Mouse (Mus musculus) layer of hippocampus, postnatal 14 days (tissue): ENCODE measurements around the gene AL731706.2. TPM values are rescaled to one million over a fixed set of nuclear protein-coding genes. Genes with fewer than 3 reads are reported as not detected.
"Not testable (repeated sequence)": the region's sequence is repeated elsewhere in the genome, so short reads cannot be mapped to it uniquely, and the experiment has no call there.

Source experiments
- DNase-seq, 2 experiments: peaks; one replicate each; pipeline ENCODE4 v3.0.0; 2021 to 2022; ENCODE audit warnings: low spot score in 2 of 2, mixed read lengths in 1 of 2
- long read RNA-seq, 2 experiments: library from polyadenylated mRNA; stranded (forward); transcript quantifications; one replicate each; pipeline ENCODE4 v2.0.0; 2021
- total RNA-seq, 2 experiments: library from RNA; stranded (reverse); gene quantifications; 2 replicates each; pipeline ENCODE4 v1.2.3; 2021

Gene AL731706.2
- 10 to 100 TPM; 13.6 to 16.9 TPM for total RNA-seq
- long read RNA-seq, experiment 1 = 0 reads
- long read RNA-seq, experiment 2 = 0 reads

- no peak for DNase-seq
Measured at GRCm38 (mm10) chr2:136885579-136885978, at the start of gene AL731706.2. AL731706.2 (minus strand) TSS chr2:136885679.

GRCm38 (mm10) chr2:136921003-136921408, 35.5 kb upstream of the AL731706.2 start:
- DNase-seq = no peak

- DNase-seq = no peak
Measured at GRCm38 (mm10) chr2:136920257-136920993, 34.9 kb upstream of the AL731706.2 start.

- DNase-seq = no peak
Measured at GRCm38 (mm10) chr2:136919433-136919832, 34.0 kb upstream of the AL731706.2 start.

- no peak for DNase-seq
Measured at GRCm38 (mm10) chr2:136914334-136914902, 28.9 kb upstream of the AL731706.2 start.

GRCm38 (mm10) chr2:136913021-136913420, 27.5 kb upstream of the AL731706.2 start:
- DNase-seq = no peak

GRCm38 (mm10) chr2:136911958-136912411, 26.5 kb upstream of the AL731706.2 start:
- DNase-seq = no peak

GRCm38 (mm10) chr2:136909298-136909697, 23.8 kb upstream of the AL731706.2 start:
- DNase-seq = no peak

- DNase-seq = no peak
Measured at GRCm38 (mm10) chr2:136908596-136908995, 23.1 kb upstream of the AL731706.2 start.

GRCm38 (mm10) chr2:136896131-136896530, 10.7 kb upstream of the AL731706.2 start:
- DNase-seq = no peak

GRCm38 (mm10) chr2:136894494-136894893, 9.0 kb upstream of the AL731706.2 start:
- no peak for DNase-seq

GRCm38 (mm10) chr2:136891951-136892371, 6.5 kb upstream of the AL731706.2 start:
- peak; percentile 96 to 99 for DNase-seq

GRCm38 (mm10) chr2:136891068-136891950, 5.8 kb upstream of the AL731706.2 start, which contains the start of the genes Slx4ip, AL731706.1 and Mkks:
Slx4ip (plus strand) TSS chr2:136891218.
AL731706.1 (minus strand) TSS chr2:136891389.
Mkks (minus strand) TSS chr2:136891389.
- DNase-seq = peak; percentile 99 to 100

GRCm38 (mm10) chr2:136890716-136891067, 5.2 kb upstream of the AL731706.2 start:
- not testable (repeated sequence) for DNase-seq

GRCm38 (mm10) chr2:136886846-136887245, 1.4 kb upstream of the AL731706.2 start:
- DNase-seq = peak; percentile 15 to 44

- DNase-seq = peak in 1 of 2 experiments; percentile 5
Measured at GRCm38 (mm10) chr2:136854543-136855388, 30.7 kb downstream of the AL731706.2 start.

GRCm38 (mm10) chr2:136850366-136850765, 35.1 kb downstream of the AL731706.2 start:
- DNase-seq = no peak

GRCm38 (mm10) chr2:136837994-136838393, 47.5 kb downstream of the AL731706.2 start:
- DNase-seq = no peak

GRCm38 (mm10) chr2:136835882-136836281, 49.6 kb downstream of the AL731706.2 start:
- peak in 1 of 2 experiments; percentile 15 for DNase-seq
